Mouse (Mus musculus): ENCODE measurements around the gene Arl11.

- no peak for TF ChIP-seq GATA1 (IDR thresholded peaks at IDR 0.05; ENCODE audit: borderline replicate concordance, low read length)
- no peak for TF ChIP-seq FLI1 (IDR thresholded peaks at IDR 0.05; ENCODE audit: low read length)
Observed at GRCm38 (mm10) chr14:61321200-61321599, 11.6 kb downstream of the Arl11 start.

Measured in megakaryocyte, embryonic 14.5 days (primary cell).